Mouse (Mus musculus) neural tube, embryonic 12.5 days (tissue): Measurements from ENCODE around the gene Plekhg1. TPM values are rescaled to one million over a fixed set of nuclear protein-coding genes. Genes with fewer than 3 reads are reported as not detected.

ENCODE experiments used
- ATAC-seq: fragments of 200-750 bp; cut with Nextera tagmentation; 2 replicates; pipeline ENCODE4 v1.8.0; 2017; ENCODE audit warnings: low read depth, mild to moderate bottlenecking, moderate TSS enrichment, moderate library complexity; ENCODE audit not compliant: low FRiP score
- H3K27ac ChIP-seq: fragments of 300-500 bp; sonication (generic); 2 replicates; pipeline ENCODE4 v1.5.1; 2016
- H3K27me3 ChIP-seq: fragments of 300-500 bp; sonication (generic); replicated peaks from 2 replicates; pipeline ENCODE4 v1.6.1; 2016; ENCODE audit warnings: mild to moderate bottlenecking
- H3K36me3 ChIP-seq: fragments of 300-500 bp; sonication (generic); 2 replicates; pipeline ENCODE4 v1.6.1; 2016; ENCODE audit warnings: mild to moderate bottlenecking
- H3K4me1 ChIP-seq: fragments of 300-500 bp; sonication (generic); 2 replicates; pipeline ENCODE4 v1.6.1; 2016
- H3K4me2 ChIP-seq: fragments of 300-500 bp; sonication (generic); replicated peaks from 2 replicates; pipeline ENCODE4 v1.6.1; 2016; ENCODE audit warnings: mild to moderate bottlenecking
- H3K4me3 ChIP-seq: fragments of 300-500 bp; sonication (generic); 2 replicates; pipeline ENCODE4 v1.5.1; 2016
- H3K9ac ChIP-seq: fragments of 300-500 bp; sonication (generic); 2 replicates; pipeline ENCODE4 v1.6.1; 2016; ENCODE audit warnings: mild to moderate bottlenecking
- H3K9me3 ChIP-seq: fragments of 300-500 bp; sonication (generic); 2 replicates; pipeline ENCODE4 v1.6.1; 2016; ENCODE audit warnings: mild to moderate bottlenecking
- WGBS: fragments of 180-500 bp; shearing (Covaris S2); methylation state at CpG from one replicate; pipeline ENCODE4 v1.1.7; 2016; 5-methylcytosine and 5-hydroxymethylcytosine counted together
- polyA plus RNA-seq: library from polyadenylated mRNA; unstranded; fragments of >200 nt; fragmentation: Nextera tagmentation; extraction: Ambion mirVana; gene quantifications from 2 replicates; pipeline ENCODE4 v1.2.1, GENCODE M21; 2016

Gene Plekhg1
- polyA plus RNA-seq, 1 experiment from 2014 or later, result 12.8 TPM

DNA sequence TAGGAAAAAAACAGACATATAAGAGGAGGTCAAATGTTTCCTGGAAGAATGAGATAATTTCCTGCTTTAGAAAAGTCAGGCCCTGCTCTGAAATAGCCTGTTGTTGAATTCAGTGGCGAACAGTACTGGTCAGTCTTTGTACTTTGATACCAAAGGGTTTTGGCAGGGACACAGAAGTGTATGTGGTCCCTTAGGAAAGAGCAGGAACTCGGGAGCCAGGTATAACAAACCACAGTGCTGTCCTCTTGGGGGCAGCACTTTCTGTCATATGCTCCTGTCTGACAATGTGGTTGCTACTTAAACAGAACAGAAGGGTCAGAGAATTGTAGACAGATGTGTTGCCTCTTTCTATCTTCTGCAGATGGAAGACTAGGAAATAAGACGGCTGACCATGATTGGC, 65.2 kb downstream of the Plekhg1 start:
- no peaks in the 10 kb centered on the region for H3K27me3 ChIP-seq
- no peak for ATAC-seq
- H3K9ac ChIP-seq, result no peak overlapping the region
- no peaks in the 10 kb centered on the region for H3K4me1 ChIP-seq
- no peaks in the 10 kb centered on the region for H3K36me3 ChIP-seq
- H3K4me3 ChIP-seq, result no peak overlapping the region
- H3K4me2 ChIP-seq, result no peak overlapping the region
- WGBS, result 60% methylated on average over 3 of the region's 3 CpGs
- H3K9me3 ChIP-seq, result no peaks in the 10 kb centered on the region
- H3K27ac ChIP-seq, result no peak overlapping the region

DNA sequence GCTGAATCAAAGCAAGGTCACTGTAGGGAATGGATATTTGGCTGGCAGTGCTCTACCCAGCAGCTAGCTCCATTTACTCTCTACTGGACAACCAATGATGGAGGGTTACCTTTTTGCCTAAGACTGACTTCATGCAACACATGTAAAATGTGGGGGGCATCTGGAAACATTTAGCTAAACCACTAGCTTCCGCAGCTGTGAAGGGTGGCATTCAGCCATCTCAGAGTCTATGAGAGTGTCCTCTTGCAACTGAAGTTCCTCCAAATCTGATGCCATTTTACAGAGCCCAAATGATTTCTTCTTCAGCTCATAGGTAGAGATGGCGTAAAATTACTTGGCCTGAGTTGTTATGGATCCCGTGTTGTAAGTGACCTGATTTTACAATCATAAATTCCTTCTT, 67.8 kb downstream of the Plekhg1 start:
- Histone ChIP-seq H3K9me3 (no peaks in the 10 kb centered on the region), H3K4me3 (no peak overlapping the region), H3K36me3 (no peaks in the 10 kb centered on the region), H3K4me2 (no peak overlapping the region), H3K4me1 (no peaks in the 10 kb centered on the region), H3K27ac (no peak overlapping the region), H3K27me3 (no peaks in the 10 kb centered on the region), H3K9ac (no peak overlapping the region)
- WGBS, result 91% methylated on average over 3 of the region's 3 CpGs
- ATAC-seq, result no peak

DNA sequence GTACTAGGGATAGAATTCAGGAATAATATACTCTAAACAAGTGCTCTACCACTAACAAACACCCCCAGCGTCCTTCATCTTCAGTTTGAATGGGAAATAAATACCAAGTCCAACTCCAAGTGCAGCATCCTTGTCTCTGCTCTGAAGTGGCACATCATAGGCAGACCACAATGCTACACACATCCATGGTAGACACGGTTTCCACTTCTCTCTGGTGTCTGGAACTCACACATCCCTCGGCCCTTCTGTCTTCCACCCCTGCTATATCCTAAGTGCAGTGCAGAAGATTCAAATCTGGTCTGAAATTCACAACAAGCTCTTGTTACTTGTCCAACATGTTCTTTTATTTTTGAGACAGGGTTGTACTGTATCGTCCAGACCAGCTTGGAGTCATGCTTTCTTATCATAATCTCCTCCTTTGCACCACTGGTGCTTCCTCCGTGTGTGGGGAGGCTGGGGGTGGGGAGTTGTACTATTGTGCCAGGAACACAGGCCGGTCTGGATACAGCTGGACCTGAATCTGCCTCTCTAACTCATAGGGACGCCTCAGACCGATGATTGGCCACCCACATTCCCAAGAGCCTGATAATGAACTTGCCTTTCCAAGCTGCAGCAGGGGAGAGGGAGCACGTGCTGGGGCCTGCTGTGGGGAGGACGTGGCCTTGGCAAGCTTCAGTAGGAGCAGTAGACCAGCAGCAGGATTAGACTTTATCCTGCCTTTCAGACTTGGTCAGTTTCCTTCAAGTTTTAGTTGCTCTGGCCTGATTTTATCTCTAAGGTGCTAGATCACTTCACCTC, 70.5 kb downstream of the Plekhg1 start:
- no peak for ATAC-seq
- Histone ChIP-seq H3K4me3 (no peak overlapping the region), H3K9ac (no peak overlapping the region), H3K4me1 (no peaks in the 10 kb centered on the region), H3K4me2 (no peak overlapping the region), H3K27me3 (no peaks in the 10 kb centered on the region), H3K9me3 (no peaks in the 10 kb centered on the region), H3K36me3 (no peaks in the 10 kb centered on the region), H3K27ac (no peak overlapping the region)
- WGBS, result 72% methylated on average over 10 of the region's 10 CpGs

DNA sequence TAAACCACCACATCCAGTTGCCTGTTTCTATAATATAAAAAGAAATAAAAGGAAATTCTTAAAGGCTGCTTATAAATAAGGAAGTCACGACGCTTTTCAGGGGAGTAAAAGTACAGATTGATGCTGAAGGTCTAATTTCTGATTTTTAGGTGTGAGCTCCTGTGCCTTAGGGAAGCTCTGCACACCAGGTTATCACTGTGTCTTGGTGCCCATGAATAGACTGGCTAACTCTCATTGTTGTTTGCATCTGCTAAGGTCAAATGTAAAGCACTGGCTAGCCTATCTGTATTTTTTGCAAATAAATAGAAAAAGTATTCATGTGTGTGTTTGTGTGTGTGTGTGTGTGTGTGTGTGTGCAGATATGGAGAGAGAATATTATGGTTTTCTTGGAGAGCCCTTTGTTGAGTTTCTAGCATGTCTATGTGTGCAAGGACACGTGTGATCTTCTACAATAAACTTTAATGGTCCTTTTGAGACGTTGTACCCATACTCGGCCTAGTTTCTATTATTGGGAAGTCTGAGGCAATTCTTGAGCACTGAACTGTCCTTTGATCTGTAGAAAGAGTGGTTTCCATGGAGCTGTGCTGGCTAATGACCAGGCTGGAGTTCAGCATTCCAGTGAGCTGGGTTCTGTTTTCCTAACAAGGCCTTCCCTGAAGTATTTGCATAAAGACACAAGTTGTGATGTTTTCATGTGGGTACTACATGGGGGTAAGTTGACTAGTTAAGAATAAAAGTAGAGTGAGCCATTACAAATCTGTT, 79.0 kb downstream of the Plekhg1 start:
- 32% methylated on average over 5 of the region's 5 CpGs for WGBS
- H3K4me3 ChIP-seq, result no peak overlapping the region

DNA sequence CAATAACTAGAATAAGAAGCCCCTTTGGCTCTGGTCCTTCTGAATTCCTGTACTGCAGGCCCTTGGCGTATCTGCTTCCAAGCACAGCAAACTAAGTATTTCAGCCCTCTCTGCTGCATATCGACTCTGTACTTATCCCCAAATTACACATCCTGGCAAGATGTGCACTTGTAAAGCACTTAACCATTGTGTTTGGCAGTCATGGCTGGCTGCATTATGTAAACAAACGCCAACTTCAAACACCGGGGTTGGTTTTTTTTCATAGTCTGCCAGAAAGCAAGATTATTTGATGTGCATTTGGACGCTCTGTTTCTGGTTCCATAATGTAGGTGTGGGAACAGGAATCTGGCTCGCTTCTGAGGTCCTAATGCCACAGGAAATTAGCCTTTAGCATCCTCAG, 83.7 kb downstream of the Plekhg1 start:
- no peak overlapping the region for H3K9ac ChIP-seq
- no peaks in the 10 kb centered on the region for H3K9me3 ChIP-seq
- H3K36me3 ChIP-seq, result no peaks in the 10 kb centered on the region
- H3K27me3 ChIP-seq, result no peaks in the 10 kb centered on the region
- no peaks in the 10 kb centered on the region for H3K4me1 ChIP-seq
- H3K4me2 ChIP-seq, result no peak overlapping the region
- H3K4me3 ChIP-seq, result no peak overlapping the region
- WGBS, result 70% methylated on average over 6 of the region's 6 CpGs
- no peak overlapping the region for H3K27ac ChIP-seq
- no peak for ATAC-seq

More for the DNA sequence above, 79.0 kb downstream of the Plekhg1 start:
- H3K9me3 ChIP-seq, result no peaks in the 10 kb centered on the region
- no peak overlapping the region for H3K27ac ChIP-seq
- no peak overlapping the region for H3K9ac ChIP-seq
- peak; percentile 65; the same call in 1 of the 2 replicates for ATAC-seq
- H3K4me2 ChIP-seq, result no peak overlapping the region
- no peaks in the 10 kb centered on the region for H3K36me3 ChIP-seq
- no peaks in the 10 kb centered on the region for H3K4me1 ChIP-seq
- no peaks in the 10 kb centered on the region for H3K27me3 ChIP-seq

DNA sequence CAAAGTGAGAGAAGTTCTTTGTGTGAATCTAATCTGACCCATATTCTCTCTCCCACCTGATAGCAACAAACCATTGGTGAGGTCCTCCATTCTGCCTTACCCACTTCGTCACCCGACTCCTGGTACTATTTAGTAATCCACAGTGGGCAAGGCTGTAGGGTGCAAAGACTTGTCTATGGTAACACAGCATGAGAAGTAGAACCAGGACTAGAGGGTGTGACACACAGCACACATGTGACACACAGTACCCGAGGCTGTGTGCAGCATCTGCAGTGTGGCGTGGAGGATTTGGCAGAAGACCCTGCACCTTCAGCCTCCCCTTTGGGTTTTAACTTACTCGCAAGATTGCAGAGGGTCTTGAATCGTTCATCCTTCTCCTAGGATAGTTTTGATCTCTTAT, 85.9 kb downstream of the Plekhg1 start:
- Histone ChIP-seq H3K4me3 (no peak overlapping the region), H3K4me2 (no peak overlapping the region), H3K9me3 (no peaks in the 10 kb centered on the region), H3K36me3 (no peaks in the 10 kb centered on the region), H3K9ac (no peak overlapping the region), H3K27me3 (no peaks in the 10 kb centered on the region), H3K27ac (no peak overlapping the region), H3K4me1 (no peaks in the 10 kb centered on the region)
- 95% methylated on average over 6 of the region's 6 CpGs for WGBS
- ATAC-seq, result no peak

DNA sequence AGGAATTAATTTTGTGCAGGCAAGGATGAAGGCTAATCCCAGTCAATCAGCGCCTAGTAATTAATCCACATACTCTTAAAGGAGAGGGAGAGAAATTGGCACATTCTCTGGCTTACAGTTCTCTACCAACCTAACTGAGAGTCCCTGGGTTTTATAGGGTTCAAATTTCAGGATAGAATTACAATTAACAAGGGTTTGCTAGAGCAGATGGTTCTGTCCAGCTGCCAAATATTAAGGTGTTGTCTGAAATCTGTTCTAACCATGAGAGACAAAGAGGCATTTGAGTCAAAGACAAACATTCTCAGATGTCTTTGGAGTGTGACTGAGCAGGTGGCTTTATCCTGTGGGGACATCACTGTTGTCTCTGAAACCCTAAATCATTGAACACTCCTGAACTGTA, 87.2 kb downstream of the Plekhg1 start:
- H3K4me1 ChIP-seq, result no peaks in the 10 kb centered on the region
- 85% methylated on average over 1 of the region's 1 CpGs for WGBS
- H3K4me3 ChIP-seq, result no peak overlapping the region
- H3K36me3 ChIP-seq, result no peaks in the 10 kb centered on the region
- H3K9ac ChIP-seq, result no peak overlapping the region
- H3K27ac ChIP-seq, result no peak overlapping the region
- H3K4me2 ChIP-seq, result no peak overlapping the region
- no peaks in the 10 kb centered on the region for H3K9me3 ChIP-seq
- no peak for ATAC-seq
- H3K27me3 ChIP-seq, result no peaks in the 10 kb centered on the region

DNA sequence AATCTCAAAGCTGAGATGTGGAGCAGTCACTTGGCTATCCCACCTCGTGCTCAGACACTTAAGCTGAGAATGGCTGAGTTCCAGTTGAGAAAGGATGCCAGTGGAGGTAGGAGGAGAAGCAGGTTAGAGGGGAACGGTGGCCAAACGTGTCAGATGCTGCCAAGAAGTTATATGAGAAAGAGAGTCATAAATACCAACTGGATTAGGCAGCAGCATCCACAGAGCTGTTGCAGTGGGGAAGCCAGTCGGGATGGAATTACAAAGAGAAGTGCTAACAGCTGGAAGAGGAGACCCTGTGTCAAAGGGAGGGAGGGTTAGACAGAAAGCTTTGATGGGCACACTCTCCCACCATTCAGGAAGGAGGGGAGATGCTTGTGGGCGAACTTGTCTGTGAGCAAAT, 89.3 kb downstream of the Plekhg1 start:
- ATAC-seq, result no peak
- Histone ChIP-seq H3K4me1 (no peaks in the 10 kb centered on the region), H3K27me3 (no peaks in the 10 kb centered on the region), H3K9me3 (no peaks in the 10 kb centered on the region), H3K4me3 (no peak overlapping the region), H3K9ac (no peak overlapping the region), H3K27ac (no peak overlapping the region), H3K4me2 (no peak overlapping the region), H3K36me3 (no peaks in the 10 kb centered on the region)
- WGBS, result 30% methylated on average over 5 of the region's 5 CpGs

DNA sequence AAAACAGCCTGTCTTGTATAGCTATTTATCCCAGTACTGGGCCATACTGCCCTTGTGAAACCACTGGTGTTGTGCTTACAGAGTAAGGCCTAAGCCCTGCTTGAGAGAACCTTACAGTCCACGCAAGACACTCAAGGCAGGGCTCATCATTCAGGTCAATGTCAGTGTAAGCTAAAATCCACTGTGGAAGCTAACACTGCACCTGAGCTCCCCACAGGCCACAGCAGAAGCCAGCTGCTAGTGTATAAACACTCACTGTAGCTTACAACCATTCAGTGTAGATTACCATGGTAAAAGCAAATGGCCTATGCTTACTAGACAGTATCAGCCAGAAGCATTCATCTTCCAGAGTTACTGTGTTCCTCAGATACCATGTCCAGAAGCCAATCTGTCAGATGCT, 90.5 kb downstream of the Plekhg1 start:
- no peak overlapping the region for H3K4me2 ChIP-seq
- no peaks in the 10 kb centered on the region for H3K9me3 ChIP-seq
- no peak overlapping the region for H3K4me3 ChIP-seq
- H3K9ac ChIP-seq, result no peak overlapping the region
- H3K36me3 ChIP-seq, result no peaks in the 10 kb centered on the region
- no peak for ATAC-seq
- no peak overlapping the region for H3K27ac ChIP-seq
- H3K4me1 ChIP-seq, result no peaks in the 10 kb centered on the region
- H3K27me3 ChIP-seq, result no peaks in the 10 kb centered on the region
- WGBS, result 88% methylated on average over 1 of the region's 1 CpGs

DNA sequence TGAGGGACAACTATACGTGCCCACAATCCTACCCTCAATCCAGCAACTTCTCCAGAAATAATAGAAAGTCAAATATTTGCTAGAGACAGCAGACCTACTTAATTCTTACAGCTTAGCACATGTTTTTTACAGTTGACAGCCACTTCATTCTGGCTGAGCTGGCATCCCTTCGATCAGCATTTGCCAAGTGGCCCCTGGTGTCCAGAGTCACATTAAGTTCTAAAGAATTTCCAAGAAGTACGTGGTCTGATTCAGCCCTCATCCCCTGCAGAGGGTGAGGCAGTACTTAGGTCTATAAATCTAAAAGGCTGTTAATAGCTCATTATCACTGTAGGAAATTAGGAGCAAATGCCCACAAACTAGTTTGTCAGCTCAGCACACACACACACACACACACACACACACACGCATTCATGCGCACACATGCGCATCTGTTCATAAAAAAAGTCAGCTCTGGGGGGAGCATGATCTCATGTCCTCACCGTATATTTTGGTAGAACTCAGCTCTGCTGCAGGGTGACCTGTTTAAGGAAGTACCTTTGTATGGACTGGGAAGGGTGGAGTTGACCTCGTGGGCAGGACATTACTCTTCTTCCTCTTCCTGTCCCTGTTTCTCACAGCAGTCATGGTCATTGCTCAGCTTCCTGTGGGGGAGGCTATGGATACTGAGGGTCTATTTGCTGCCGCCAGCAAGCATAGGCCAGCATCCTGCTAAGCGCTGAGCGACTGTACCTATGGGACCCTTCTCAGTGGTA, 91.6 kb downstream of the Plekhg1 start:
- 77% methylated on average over 11 of the region's 11 CpGs for WGBS
- Histone ChIP-seq H3K4me3 (no peak overlapping the region), H3K27ac (no peak overlapping the region), H3K9me3 (no peaks in the 10 kb centered on the region), H3K27me3 (no peaks in the 10 kb centered on the region), H3K4me2 (no peak overlapping the region), H3K9ac (no peak overlapping the region), H3K36me3 (no peaks in the 10 kb centered on the region), H3K4me1 (no peaks in the 10 kb centered on the region)
- no peak for ATAC-seq

DNA sequence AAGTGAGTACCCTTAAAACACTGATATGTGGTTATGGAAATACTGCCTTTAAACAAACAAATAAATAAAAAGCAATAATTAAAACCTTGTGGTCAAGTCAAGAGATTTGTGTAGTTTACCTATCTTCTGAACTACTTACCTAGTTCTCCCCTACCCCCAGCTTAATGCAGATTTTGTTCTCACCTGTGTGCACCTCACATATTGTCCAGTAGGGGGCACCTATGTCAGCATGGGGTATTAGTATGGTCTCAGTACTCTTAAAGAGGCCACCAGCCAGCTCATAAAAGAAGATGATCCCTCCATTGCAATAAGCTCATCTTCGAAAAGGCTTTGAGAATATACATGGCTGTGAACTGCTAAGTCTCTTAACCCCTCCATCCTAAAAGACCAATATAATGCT, 93.9 kb downstream of the Plekhg1 start:
- Histone ChIP-seq H3K9ac (no peak overlapping the region), H3K4me1 (no peaks in the 10 kb centered on the region), H3K27me3 (no peaks in the 10 kb centered on the region), H3K4me2 (no peak overlapping the region), H3K9me3 (no peaks in the 10 kb centered on the region), H3K4me3 (no peak overlapping the region), H3K27ac (no peak overlapping the region), H3K36me3 (no peaks in the 10 kb centered on the region)
- 92% methylated on average over 1 of the region's 1 CpGs for WGBS
- ATAC-seq, result no peak

DNA sequence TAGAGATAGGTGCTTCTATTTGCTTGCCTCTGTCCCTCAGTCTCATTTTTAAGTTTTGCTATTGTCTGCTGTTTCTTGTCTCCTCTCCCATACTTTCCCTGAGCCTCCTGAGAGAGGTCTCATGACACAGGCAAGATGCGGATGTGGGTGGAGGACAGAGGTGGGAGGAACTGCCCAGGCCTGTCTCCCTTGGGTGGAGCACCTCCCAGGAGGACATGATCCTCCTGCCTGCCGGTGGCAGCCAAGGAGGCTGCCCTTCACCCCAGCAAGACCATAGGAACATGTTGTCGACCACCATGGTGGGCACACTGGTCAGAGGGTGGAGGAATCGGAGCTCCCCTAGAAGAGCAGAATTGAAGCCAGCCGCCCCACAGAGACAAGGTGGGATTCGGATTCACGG, 94.5 kb downstream of the Plekhg1 start:
- H3K4me2 ChIP-seq, result no peak overlapping the region
- 89% methylated on average over 7 of the region's 7 CpGs for WGBS
- H3K9ac ChIP-seq, result no peak overlapping the region
- ATAC-seq, result no peak
- H3K4me3 ChIP-seq, result no peak overlapping the region
- H3K36me3 ChIP-seq, result no peaks in the 10 kb centered on the region
- no peaks in the 10 kb centered on the region for H3K27me3 ChIP-seq
- H3K4me1 ChIP-seq, result 0 out of 2 replicates have a peak, but pooled peaks cover 1% of the 10 kb centered on the region
- H3K27ac ChIP-seq, result no peak overlapping the region
- no peaks in the 10 kb centered on the region for H3K9me3 ChIP-seq
